Mouse (Mus musculus): Measurements from ENCODE around the gene Hist1h2ap. TPM values are rescaled to one million over a fixed set of nuclear protein-coding genes. Genes with fewer than 3 reads are reported as not detected.
"Not testable (repeated sequence)": the region's sequence is repeated elsewhere in the genome, so short reads cannot be mapped to it uniquely, and the experiment has no call there.

The Hist1h2ap gene
- polyA plus RNA-seq, 2 experiments, result 95.9 to 6,963 TPM

DNA sequence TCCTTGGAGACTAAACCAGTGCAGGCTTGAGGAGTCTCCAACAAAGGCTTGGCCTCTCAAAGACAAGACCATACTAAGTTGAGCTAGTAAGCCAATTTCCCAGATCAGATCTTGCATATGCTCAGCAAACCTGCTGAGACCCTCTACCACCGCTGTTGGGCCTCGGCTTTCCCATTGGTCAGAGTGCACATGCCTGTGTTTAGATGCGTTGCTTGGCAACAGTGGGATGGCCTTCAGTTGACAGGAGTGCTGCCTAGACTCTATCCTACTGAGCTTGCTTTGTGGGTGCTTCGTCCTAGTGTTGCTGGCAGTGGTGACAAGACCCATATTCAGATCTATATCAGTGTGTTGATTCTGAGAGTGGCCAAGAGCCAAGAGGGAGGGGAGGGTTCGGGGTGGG, 28.3 kb upstream of the Hist1h2ap start:
- TF ChIP-seq EP300 (IDR thresholded peaks at IDR 0.05; ENCODE audit: low read depth) (no peak), CTCF (IDR thresholded peaks at IDR 0.05; ENCODE audit: low read depth) (no peak)
- 27% methylated on average over 5 of the region's 5 CpGs for WGBS (ENCODE audit: insufficient replicate concordance)
- Histone ChIP-seq H3K27ac (no peak overlapping the region), H3K4me3 (ENCODE audit: insufficient read depth in 1 of 2, low read depth in 2 of 2, low read length in 2 of 2) (no peak overlapping the region), H3K4me1 (replicated peaks; ENCODE audit: control insufficient read depth in 2 of 2, insufficient read depth in 2 of 2, low read length in 1 of 2) (no peaks in the 10 kb centered on the region), H3K4me2 (ENCODE audit: low read depth) (no peak overlapping the region), H3K36me3 (replicated peaks; ENCODE audit: control insufficient read depth, insufficient read depth, low read depth) (no peaks in the 10 kb centered on the region), H3K27me3 (ENCODE audit: control insufficient read depth, insufficient read depth, low read length) (no peaks in the 10 kb centered on the region), H3K9me3 (ENCODE audit: control insufficient read depth, low read length) (no peaks in the 10 kb centered on the region), H3K9ac (replicated peaks) (no peak overlapping the region)
- DNase-seq (ENCODE audit: low read depth in 3 of 3, low spot score in 3 of 3), result no peak
- ATAC-seq (ENCODE audit: insufficient read depth), result no peak

DNA sequence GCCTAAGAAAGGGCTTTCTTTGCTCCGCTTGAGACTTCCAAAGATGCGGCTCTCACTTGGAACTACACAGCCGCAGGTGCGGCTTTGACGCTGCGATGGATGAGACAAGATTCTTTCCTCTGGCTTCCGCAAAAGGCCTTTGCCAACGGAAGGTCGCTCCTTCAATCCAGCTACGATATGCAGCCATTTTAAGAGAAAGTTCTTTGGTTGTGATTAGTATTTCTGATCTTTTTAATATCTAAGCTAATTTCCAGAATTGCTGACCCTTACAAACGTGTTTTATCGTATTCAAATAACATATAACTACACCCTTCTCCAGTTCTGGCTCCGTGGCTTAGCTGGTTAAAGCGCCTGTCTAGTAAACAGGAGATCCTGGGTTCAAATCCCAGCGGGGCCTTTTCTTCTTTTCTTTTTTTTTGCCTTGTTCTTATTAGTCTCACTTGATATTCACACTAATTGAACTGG, 22.4 kb upstream of the Hist1h2ap start:
- no peaks in the 10 kb centered on the region for H3K36me3 ChIP-seq (replicated peaks; ENCODE audit: control insufficient read depth, insufficient read depth, low read depth)
- TF ChIP-seq EP300 (IDR thresholded peaks at IDR 0.05; ENCODE audit: low read depth) (no peak), CTCF (IDR thresholded peaks at IDR 0.05; ENCODE audit: low read depth) (no peak)
- under 1% methylated on average over 15 of the region's 15 CpGs for WGBS (ENCODE audit: insufficient replicate concordance)
- peak overlapping the region; percentile 68 to 95 for H3K4me3 ChIP-seq (ENCODE audit: insufficient read depth in 1 of 2, low read depth in 2 of 2, low read length in 2 of 2)
- H3K9ac ChIP-seq (replicated peaks), result peak overlapping the region; percentile 68
- peaks cover 0 to 5% of the 10 kb centered on the region in 2 experiments; a peak in 2 of 4 replicates for H3K4me1 ChIP-seq (replicated peaks; ENCODE audit: control insufficient read depth in 2 of 2, insufficient read depth in 2 of 2, low read length in 1 of 2)
- no peaks in the 10 kb centered on the region for H3K9me3 ChIP-seq (ENCODE audit: control insufficient read depth, low read length)
- no peaks in the 10 kb centered on the region for H3K27me3 ChIP-seq (ENCODE audit: control insufficient read depth, insufficient read depth, low read length)
- no peak overlapping the region for H3K27ac ChIP-seq
- H3K4me2 ChIP-seq (ENCODE audit: low read depth), result peak overlapping the region; percentile 77
- ATAC-seq (ENCODE audit: insufficient read depth), result peak; percentile 68; the same call in 1 of the 2 replicates
- peak; percentile 48 to 66 (median 52) for DNase-seq (ENCODE audit: low read depth in 3 of 3, low spot score in 3 of 3)

DNA sequence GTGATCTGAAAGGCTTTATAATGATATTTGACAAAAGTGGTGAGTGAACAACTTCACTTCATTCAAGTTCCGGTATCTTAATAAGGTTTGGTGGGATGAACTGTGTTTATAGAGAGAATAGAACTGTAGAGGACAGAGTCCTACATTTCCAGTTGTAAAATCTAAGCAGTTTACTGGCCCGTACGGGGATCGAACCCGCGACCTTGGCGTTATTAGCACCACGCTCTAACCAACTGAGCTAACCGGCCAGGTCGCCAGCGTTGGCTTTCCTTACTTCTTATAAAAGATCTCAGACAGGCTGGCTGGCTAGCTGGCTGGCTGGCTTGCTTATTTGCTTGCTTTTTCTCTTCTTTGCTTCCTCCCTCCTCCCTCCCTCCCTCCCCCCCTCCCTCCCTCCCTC, 21.8 kb upstream of the Hist1h2ap start:
- peak overlapping the region; percentile 77 for H3K4me2 ChIP-seq (ENCODE audit: low read depth)
- peaks cover 0 to 5% of the 10 kb centered on the region in 2 experiments; a peak in 2 of 4 replicates for H3K4me1 ChIP-seq (replicated peaks; ENCODE audit: control insufficient read depth in 2 of 2, insufficient read depth in 2 of 2, low read length in 1 of 2)
- H3K27ac ChIP-seq, result no peak overlapping the region
- peak overlapping the region; percentile 68 to 95; a peak in 3 of 4 replicates for H3K4me3 ChIP-seq (ENCODE audit: insufficient read depth in 1 of 2, low read depth in 2 of 2, low read length in 2 of 2)
- H3K9me3 ChIP-seq (ENCODE audit: control insufficient read depth, low read length), result no peaks in the 10 kb centered on the region
- peak overlapping the region; percentile 68; the same call in 1 of the 2 replicates for H3K9ac ChIP-seq (replicated peaks)
- H3K27me3 ChIP-seq (ENCODE audit: control insufficient read depth, insufficient read depth, low read length), result no peaks in the 10 kb centered on the region
- DNase-seq (ENCODE audit: low read depth in 3 of 3, low spot score in 3 of 3) (peak; percentile 46 to 68 (median 59)), ATAC-seq (ENCODE audit: insufficient read depth) (peak; percentile 93)
- H3K36me3 ChIP-seq (replicated peaks; ENCODE audit: control insufficient read depth, insufficient read depth, low read depth), result no peaks in the 10 kb centered on the region
- TF ChIP-seq EP300 (IDR thresholded peaks at IDR 0.05; ENCODE audit: low read depth) (no peak), CTCF (IDR thresholded peaks at IDR 0.05; ENCODE audit: low read depth) (no peak)
- 0% methylated on average over 11 of the region's 11 CpGs for WGBS (ENCODE audit: insufficient replicate concordance)

GRCm38 (mm10) chr13:21852215-21852945, 19.1 kb upstream of the Hist1h2ap start:
- Histone ChIP-seq H3K36me3 (replicated peaks; ENCODE audit: control insufficient read depth, insufficient read depth, low read depth) (no peaks in the 10 kb centered on the region), H3K9me3 (ENCODE audit: control insufficient read depth, low read length) (no peaks in the 10 kb centered on the region), H3K4me3 (ENCODE audit: insufficient read depth in 1 of 2, low read depth in 2 of 2, low read length in 2 of 2) (no peak overlapping the region), H3K4me1 (replicated peaks; ENCODE audit: control insufficient read depth in 2 of 2, insufficient read depth in 2 of 2, low read length in 1 of 2) (peaks cover 0 to 5% of the 10 kb centered on the region in 2 experiments; a peak in 2 of 4 replicates), H3K4me2 (ENCODE audit: low read depth) (no peak overlapping the region), H3K9ac (replicated peaks) (no peak overlapping the region), H3K27ac (no peak overlapping the region), H3K27me3 (ENCODE audit: control insufficient read depth, insufficient read depth, low read length) (no peaks in the 10 kb centered on the region)
- no peak for TF ChIP-seq CTCF (IDR thresholded peaks at IDR 0.05; ENCODE audit: low read depth)
- no peak for TF ChIP-seq EP300 (IDR thresholded peaks at IDR 0.05; ENCODE audit: low read depth)
- 15% methylated on average over 3 of the region's 3 CpGs for WGBS (ENCODE audit: insufficient replicate concordance)
- ATAC-seq (ENCODE audit: insufficient read depth), result no peak
- no peak for DNase-seq (ENCODE audit: low read depth in 3 of 3, low spot score in 3 of 3)

- WGBS (ENCODE audit: insufficient replicate concordance), result 55% methylated on average over 1 of the region's 1 CpGs
- not testable (repeated sequence) for H3K9me3 ChIP-seq (ENCODE audit: control insufficient read depth, low read length); ATAC-seq (ENCODE audit: insufficient read depth); H3K27ac ChIP-seq; DNase-seq (ENCODE audit: low read depth in 3 of 3, low spot score in 3 of 3); H3K36me3 ChIP-seq (replicated peaks; ENCODE audit: control insufficient read depth, insufficient read depth, low read depth); H3K4me2 ChIP-seq (ENCODE audit: low read depth); H3K9ac ChIP-seq (replicated peaks); H3K4me1 ChIP-seq (replicated peaks; ENCODE audit: control insufficient read depth in 2 of 2, insufficient read depth in 2 of 2, low read length in 1 of 2); H3K27me3 ChIP-seq (ENCODE audit: control insufficient read depth, insufficient read depth, low read length); H3K4me3 ChIP-seq (ENCODE audit: insufficient read depth in 1 of 2, low read depth in 2 of 2, low read length in 2 of 2)
Observed at GRCm38 (mm10) chr13:21850696-21851095, 17.4 kb upstream of the Hist1h2ap start.
